Mouse (Mus musculus) mesoderm, embryonic 11.5 days (tissue): ENCODE measurements around the gene Ugt1a10.

Source experiments
- DNase-seq: peaks from one replicate; pipeline ENCODE4 v3.0.0-alpha.2; 2012; ENCODE audit warnings: low read depth, low spot score

The Ugt1a10 gene

DNA sequence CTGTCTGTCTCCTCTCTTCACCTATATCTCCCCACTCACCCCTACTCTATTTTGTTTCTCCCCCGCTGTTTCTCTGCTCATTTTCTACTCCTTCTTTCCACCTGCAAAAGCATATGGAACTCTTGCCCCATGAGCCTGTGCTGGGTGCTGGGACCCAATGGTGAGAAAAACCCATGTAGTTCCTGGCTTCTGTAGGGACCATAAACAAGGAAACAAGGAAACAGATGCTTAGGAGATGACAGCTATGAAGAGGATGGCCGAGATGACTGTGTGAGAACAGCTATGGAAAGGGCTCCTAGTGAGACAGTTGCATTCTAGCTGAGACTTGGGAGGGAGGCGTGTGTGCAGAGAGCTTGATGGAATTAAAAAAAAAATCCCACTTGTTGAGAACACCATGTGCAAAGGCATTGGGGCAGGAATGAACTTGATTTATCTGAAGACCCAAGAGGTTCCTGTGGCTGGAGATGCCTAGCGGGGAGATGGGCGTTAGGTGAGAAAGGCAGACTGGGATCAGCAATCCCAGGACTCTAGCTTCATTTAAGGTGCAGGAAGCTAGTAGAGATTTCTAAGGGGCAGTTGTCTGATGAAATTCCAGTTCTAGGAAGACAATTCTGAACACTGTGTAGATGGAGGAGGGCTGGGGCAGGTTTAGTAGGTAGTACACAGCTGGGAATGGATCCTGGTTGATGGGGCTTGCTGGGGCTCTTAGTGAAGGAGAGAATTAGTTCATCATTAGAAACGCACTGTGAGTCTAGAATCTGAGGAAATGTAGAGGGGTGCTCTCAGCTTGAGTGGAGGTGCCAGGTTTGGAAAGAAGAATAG is 176.0 kb downstream of the Ugt1a10 start:
- no peak for DNase-seq

GRCm38 (mm10) chr1:88231803-88232499 is 176.8 kb downstream of the Ugt1a10 start:
- DNase-seq, result no peak

DNA sequence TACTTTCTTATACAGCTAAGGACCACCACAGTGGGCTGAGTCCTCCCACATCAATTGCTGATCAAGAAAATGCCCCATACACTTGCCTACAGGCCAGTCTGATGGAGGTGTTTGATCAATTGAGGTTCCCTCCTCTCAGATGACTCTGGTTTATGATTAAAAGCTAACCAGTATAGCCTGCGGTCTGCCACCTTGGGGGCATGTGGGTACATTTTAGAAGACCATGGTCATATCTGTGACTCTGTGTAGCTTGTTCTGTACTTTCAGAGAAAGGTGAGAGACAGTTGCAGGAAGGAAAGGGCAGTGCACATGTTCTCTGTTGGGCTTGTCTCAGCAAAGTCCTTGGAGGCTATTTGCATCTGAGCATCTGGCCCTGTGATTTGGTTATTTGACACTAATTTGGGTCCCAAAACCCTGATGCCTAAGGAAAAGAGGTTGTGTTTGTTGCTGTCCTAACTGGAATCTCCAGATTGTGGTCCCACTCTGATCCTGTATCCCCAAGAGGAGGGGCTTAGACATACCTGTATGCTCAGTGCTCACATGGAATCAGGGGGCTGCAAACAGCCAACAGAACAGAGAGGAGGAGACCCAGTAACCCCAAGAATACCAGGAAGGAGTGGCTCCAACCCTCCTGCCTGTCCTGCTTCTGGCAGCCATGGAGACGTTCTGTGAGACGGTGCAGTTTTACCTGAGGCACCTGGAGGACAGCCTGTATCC is 177.6 kb downstream of the Ugt1a10 start:
- DNase-seq, result no peak

- no peak for DNase-seq
These were observed 178.4 kb downstream of the Ugt1a10 start for GRCm38 (mm10) chr1:88233421-88234247.

DNA sequence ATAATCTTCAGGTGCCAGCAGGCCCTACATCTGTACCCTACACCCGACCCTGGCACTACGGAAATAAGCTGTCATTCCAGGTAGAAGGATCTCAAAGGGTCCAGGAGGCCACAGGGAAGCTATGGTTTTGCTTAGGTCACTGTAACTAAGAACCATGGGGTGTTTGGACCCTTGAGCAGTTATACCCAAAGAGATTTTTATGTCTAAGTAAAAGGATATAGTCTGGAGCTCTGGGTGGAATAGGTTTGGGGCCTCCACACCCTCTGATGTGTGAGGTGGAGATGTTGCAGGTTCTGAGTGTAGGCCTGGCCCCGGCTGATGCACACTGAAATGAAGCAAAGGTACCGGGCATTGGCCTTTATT is 179.0 kb downstream of the Ugt1a10 start:
- no peak for DNase-seq

DNA sequence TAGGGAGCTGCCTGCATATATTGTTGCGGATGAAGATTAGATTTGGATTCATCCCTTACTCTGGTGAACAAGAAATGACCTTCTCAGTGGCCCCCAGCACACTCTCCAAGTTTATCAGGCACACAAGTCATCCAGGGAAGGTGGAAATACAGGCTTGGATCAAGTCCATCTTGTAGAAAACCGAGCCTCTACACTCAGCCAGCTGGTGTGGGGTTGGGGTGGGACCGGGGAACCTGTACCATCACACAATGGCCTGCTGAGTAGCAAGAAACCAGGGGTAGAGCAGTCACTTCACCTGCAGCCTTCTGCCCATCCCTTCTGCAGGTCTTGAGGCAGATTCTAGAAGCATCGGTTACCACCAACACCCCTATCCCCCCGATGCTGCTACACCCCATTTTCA is 179.5 kb downstream of the Ugt1a10 start:
- no peak for DNase-seq

GRCm38 (mm10) chr1:88235046-88235893 is 180.1 kb downstream of the Ugt1a10 start:
- DNase-seq, result no peak

DNA sequence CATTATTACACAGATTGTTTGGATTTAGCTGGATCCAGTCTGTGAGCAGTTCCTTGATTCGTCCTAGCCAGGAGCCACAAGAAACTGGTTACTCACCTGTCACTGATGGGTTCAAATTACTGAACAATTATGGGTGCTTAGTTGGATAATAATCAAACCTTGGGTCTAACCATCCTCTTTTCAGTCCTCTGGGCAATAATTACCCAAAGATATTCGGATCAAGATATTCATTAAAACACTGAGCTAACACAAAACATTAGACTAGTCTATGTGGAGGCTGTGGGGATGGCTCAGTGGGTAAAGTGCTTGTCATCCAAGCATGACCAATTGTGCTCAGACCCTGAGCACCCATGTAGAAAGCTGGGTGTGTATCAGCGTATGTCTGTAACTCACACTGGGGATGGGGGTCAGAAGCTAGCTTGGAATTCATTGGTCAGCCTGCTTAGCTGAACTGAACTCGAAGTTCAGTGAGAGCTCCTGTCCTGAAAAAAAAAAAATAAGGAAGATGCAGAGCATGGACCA is 180.8 kb downstream of the Ugt1a10 start:
- no peak for DNase-seq

DNA sequence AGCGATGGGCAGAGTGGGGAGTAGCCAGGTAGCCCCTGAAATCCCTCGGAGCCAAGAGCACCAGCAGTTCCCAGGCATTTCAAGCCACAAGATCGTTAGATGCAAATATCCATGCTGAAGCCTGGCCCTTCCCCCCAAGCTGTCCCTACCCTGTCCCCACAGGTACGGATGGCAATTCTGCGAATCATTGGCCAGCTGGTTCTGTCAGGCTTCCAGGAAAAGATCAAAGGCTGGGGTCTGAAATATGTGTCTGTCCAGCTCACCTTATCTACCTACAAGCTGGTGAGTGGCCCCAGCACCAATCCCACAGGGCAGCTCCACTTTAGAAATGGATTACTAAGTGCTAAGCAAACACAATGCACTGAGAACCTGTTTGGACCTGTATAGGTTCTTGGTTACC is 182.1 kb downstream of the Ugt1a10 start:
- DNase-seq, result no peak

DNA sequence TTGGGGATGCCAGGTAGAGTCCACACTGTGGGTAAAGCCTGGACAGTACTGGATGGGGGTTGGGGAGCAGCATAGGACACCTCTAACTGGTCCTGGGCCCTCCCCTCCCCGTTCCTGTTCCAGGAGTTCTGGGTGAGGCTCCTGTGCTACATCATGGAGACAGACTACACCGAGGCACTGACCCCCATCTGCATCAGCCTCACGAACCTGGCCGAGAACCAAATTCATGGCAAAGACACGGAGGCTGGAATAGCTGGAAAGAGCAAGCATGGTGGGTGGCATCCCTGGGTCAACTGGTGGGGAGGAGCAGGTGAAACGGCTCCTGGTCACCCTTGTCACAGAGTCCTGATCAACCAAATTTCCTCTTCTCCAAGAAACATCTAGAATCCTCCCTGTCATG is 183.6 kb downstream of the Ugt1a10 start:
- DNase-seq, result no peak

- DNase-seq, result no peak
These were observed 184.9 kb downstream of the Ugt1a10 start for GRCm38 (mm10) chr1:88240072-88240471.

DNA sequence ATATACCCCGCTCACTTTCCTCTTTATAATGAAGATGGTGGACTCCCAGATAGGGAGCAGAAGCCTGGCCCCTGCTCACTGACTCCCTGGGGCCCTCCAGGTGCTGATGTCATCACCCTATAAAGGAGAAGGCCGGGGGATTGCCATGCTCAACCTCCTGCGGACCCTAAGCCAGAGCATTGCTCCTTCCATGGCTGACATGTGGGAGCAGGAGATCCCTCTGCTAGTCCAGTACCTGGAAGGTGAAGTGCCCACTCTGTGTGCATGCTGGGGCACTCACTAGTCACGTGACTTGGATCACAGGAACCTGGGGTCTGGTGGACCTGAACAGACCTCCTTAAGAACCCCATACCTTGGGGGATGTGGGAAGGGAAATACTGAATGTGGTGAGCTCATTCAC is 185.4 kb downstream of the Ugt1a10 start:
- DNase-seq, result no peak

- DNase-seq, result no peak
These were observed 188.7 kb downstream of the Ugt1a10 start for GRCm38 (mm10) chr1:88243861-88244260.

DNA sequence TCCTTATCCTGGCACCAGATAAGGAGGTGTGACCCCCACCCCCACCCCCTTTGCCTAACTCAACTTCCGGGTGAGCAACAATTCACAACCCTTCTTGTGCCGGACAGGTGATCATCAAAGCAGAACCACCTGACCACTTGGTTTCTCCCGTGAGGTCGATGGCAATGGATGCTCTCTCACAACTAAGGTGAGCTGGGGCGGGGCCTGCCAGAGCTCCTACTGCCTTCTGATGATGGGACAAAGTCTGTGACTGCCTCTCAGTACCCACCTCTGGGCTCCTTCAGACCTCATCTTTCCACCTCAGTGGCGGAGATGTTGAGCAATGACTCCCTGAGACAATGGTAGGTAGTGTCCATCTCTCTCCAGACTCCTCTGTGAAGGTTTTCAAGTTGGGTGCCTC is 190.7 kb downstream of the Ugt1a10 start:
- no peak for DNase-seq

DNA sequence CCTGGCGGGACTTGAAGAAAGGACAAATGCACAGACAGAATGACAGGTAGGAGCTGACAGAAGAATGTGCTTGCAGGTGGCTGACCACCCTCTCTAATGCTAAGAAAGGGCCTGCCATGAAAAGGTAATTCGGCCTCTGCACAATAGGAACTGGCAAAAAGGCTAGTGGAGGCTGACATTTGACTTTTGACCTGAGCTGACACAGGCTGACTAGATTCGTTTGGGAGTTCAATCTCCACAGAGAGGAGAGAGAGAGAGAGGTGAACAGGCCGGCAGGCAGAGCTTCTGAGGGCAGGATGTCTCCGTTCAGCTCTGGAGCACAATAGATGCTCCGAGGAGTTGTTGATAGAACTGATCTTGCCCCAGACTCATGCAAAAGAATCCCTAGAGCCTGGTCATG is 191.2 kb downstream of the Ugt1a10 start:
- no peak for DNase-seq

DNA sequence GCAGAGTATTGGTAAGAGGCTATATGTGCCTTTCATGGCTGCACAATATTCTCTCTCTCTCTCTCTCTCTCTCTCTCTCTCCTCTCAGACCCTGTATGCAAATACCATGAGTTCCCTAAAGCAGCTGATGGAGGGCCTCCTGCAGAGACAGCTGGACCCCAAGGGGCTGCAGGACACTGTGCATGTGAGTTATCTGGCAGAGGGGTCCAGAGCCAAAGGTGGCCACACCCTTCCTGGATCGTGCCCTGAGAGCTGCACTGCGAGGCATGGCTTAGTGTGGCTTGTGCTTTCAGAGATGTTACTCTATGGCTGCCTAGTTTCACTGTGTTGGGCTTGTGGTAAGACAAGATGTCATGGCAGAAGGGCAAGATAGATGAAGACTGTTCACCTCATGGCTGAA is 192.5 kb downstream of the Ugt1a10 start:
- no peak for DNase-seq

GRCm38 (mm10) chr1:88248658-88249057 is 193.5 kb downstream of the Ugt1a10 start:
- no peak for DNase-seq

DNA sequence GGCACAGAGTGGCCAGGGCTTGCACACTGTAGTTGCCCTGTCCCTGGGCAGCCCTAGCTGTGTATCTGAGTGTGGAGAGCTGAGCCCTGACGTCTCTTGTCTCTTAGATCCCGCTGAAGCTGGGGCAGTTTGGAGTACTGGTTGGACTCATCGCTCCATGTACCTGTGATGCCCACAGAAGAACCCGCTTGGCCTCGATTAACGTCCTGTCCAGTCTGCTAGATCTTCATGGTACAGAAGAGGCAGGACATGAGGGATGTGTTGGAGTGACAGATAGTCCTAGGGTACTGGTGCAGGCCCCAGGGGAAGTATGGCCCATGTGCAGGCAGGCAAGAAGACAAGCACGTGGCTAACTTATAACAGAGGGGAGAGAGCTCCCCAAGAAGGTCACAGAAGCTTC is 194.4 kb downstream of the Ugt1a10 start:
- no peak for DNase-seq

DNA sequence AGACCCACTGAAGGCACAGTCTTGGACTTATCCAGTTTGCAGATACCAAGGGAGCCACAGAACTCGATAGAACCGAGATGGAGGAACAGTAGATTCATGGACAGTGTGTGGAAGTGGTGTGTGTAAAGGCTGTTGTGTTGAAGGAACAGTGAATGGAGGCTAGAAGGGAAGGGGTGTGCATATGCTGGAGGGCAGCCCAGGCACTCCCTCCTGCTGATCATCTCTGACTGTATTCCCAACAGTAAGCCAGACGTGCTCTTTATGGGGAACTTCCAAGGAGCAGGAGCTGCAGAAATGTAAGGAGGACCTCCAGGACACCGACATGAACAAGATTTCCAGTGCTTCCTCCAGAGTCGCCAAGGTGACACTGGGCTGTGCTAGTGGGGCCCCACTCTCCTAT is 194.8 kb downstream of the Ugt1a10 start:
- no peak for DNase-seq

DNA sequence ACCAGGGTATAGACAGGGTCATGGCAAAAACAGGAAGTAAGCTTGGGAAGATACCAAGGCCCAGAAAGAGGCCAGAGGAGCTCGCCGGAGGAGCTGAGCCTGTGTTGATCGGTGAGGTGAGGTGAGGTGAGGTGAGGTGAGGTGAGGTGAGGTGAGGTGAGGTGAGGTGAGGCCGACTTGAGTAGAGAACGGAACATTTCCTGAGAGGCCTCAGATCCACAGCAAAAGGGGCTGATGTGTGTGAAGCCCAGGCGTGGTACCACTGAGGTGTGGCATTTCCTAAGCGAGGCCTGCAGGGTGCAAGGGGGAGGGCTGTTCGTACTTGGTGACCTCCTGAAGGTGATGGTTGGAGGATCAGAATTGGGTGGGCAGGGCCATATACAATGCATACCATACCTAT is 197.9 kb downstream of the Ugt1a10 start:
- no peak for DNase-seq

DNA sequence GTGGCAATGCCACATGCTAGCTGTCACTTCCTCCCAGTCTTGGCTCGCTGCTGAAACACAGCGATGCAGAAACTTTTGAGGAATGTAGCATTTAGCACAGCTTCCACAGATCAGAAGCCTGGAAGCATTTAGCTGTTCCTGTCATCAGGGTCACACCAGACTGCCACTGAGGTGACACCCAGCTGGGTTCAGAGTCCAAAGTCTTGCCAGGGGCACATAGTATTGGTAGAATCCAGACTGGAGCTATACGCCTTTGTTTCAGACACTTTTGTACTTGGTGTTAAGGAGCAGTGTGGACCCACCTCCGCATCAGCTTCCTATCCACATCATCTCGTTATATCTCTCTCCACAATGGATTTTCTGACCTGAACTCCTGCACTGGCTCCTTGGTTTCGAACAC is 198.4 kb downstream of the Ugt1a10 start:
- no peak for DNase-seq
